Mouse (Mus musculus) erythroblast, embryonic 14.5 days (primary cell): Measurements from ENCODE around the gene Tnr.

Experiments
- GATA1 ChIP-seq: IDR thresholded peaks from 2 replicates; pipeline ENCODE4 v1.6.1; 2012; ENCODE audit warnings: low read length, inconsistent platforms, mixed read lengths
- TAL1 ChIP-seq: IDR thresholded peaks from 3 replicates; pipeline ENCODE4 v1.6.1; 2012; ENCODE audit warnings: low read length, inconsistent platforms, mixed read lengths

DNA sequence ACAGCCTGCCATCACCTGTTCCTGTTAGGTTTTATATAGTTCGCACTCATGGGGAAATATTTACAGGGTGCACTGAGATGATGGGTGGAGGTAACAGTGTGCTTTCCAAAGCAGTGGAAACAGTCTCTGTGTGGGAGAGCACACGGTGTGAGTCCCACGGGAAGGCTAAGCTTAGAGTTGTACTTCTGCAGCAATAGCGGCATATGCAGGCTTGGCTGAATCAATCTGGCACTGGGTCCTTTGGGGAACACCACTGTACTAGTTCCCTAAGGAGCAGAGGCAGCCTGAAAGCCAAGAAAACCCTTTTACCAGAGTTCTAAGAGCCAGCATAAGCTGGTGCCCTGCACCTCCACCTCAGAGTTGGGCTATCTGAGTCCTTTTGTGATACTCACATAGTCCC is 115.8 kb downstream of the Tnr start:
- no peak for TF ChIP-seq TAL1
- no peak for TF ChIP-seq GATA1
